Mouse (Mus musculus): ENCODE results near the gene Cacna1d. TPM values are rescaled to one million over a fixed set of nuclear protein-coding genes. Genes with fewer than 3 reads are reported as not detected.

Cacna1d gene
- polyA plus RNA-seq, 1 experiment from 2014 or later, result 0.36 TPM

GRCm38 (mm10) chr14:30240916-30241515, 250.2 kb downstream of the Cacna1d start:
- no peak overlapping the region for H3K4me2 ChIP-seq (ENCODE audit: low read depth, low read length)
- no peaks in the 10 kb centered on the region for H3K36me3 ChIP-seq (replicated peaks; ENCODE audit: insufficient read depth, low read length)
- no peaks in the 10 kb centered on the region for H3K27me3 ChIP-seq (ENCODE audit: insufficient read depth, low read length)
- H3K27ac ChIP-seq (ENCODE audit: low read depth), result no peak overlapping the region
- H3K4me1 ChIP-seq (ENCODE audit: insufficient read depth), result no peaks in the 10 kb centered on the region
- DNase-seq, result no peak
- no peak overlapping the region for H3K9ac ChIP-seq (replicated peaks)
- no peak for TF ChIP-seq EP300 (IDR thresholded peaks at IDR 0.05; ENCODE audit: low read depth)
- no peak for TF ChIP-seq CTCF (IDR thresholded peaks at IDR 0.05; ENCODE audit: low read depth)
- H3K4me3 ChIP-seq (ENCODE audit: low read depth, low read length), result no peak overlapping the region
- WGBS (ENCODE audit: insufficient replicate concordance), result 82% methylated on average over 7 of the region's 7 CpGs
- H3K9me3 ChIP-seq (ENCODE audit: low read length), result no peaks in the 10 kb centered on the region
- no peak for ATAC-seq

DNA sequence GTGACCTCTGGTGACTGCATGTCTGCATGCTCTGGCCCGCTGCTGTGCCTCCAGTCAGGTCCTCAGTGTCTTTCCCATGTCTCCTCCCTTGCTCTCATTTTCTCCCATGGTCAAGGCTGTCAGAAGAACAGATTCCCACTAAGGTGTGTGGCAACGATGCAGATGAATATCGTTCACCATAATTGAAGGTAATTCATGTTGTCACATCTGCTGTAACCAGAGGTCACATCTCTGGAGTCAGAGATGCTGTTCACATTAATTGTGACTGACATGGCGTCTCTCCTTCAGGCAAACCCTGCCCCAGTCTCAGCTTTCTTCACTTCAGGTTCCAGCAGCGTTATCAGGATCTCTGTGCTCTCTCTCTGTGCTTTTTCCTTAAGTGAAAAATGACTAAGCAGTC, 252.4 kb downstream of the Cacna1d start:
- no peak for DNase-seq
- Histone ChIP-seq H3K4me3 (ENCODE audit: low read depth, low read length) (no peak overlapping the region), H3K4me2 (ENCODE audit: low read depth, low read length) (no peak overlapping the region), H3K4me1 (ENCODE audit: insufficient read depth) (no peaks in the 10 kb centered on the region), H3K27ac (ENCODE audit: low read depth) (no peak overlapping the region), H3K27me3 (ENCODE audit: insufficient read depth, low read length) (no peaks in the 10 kb centered on the region), H3K36me3 (replicated peaks; ENCODE audit: insufficient read depth, low read length) (no peaks in the 10 kb centered on the region), H3K9ac (replicated peaks) (no peak overlapping the region), H3K9me3 (ENCODE audit: low read length) (no peaks in the 10 kb centered on the region)
- no peak for TF ChIP-seq EP300 (IDR thresholded peaks at IDR 0.05; ENCODE audit: low read depth)
- TF ChIP-seq CTCF (IDR thresholded peaks at IDR 0.05; ENCODE audit: low read depth), result no peak
- no peak for ATAC-seq
- WGBS (ENCODE audit: insufficient replicate concordance), result 78% methylated on average over 5 of the region's 5 CpGs

- no peaks in the 10 kb centered on the region for H3K4me1 ChIP-seq (ENCODE audit: insufficient read depth)
- whole genome bisulfite sequencing (ENCODE audit: insufficient replicate concordance), result 73% methylated on average over 5 of the region's 5 CpGs
- ATAC-seq, result no peak
- no peak overlapping the region for H3K27ac ChIP-seq (ENCODE audit: low read depth)
- no peaks in the 10 kb centered on the region for H3K36me3 ChIP-seq (replicated peaks; ENCODE audit: insufficient read depth, low read length)
- H3K4me3 ChIP-seq (ENCODE audit: low read depth, low read length), result no peak overlapping the region
- no peaks in the 10 kb centered on the region for H3K9me3 ChIP-seq (ENCODE audit: low read length)
- H3K27me3 ChIP-seq (ENCODE audit: insufficient read depth, low read length), result no peaks in the 10 kb centered on the region
- no peak overlapping the region for H3K4me2 ChIP-seq (ENCODE audit: low read depth, low read length)
- no peak overlapping the region for H3K9ac ChIP-seq (replicated peaks)
- no peak for TF ChIP-seq EP300 (IDR thresholded peaks at IDR 0.05; ENCODE audit: low read depth)
- no peak for DNase-seq
Measured at GRCm38 (mm10) chr14:30225161-30225560, 266.1 kb downstream of the Cacna1d start.

- no peak for ATAC-seq
- Histone ChIP-seq H3K4me2 (ENCODE audit: low read depth, low read length) (no peak overlapping the region), H3K4me3 (ENCODE audit: low read depth, low read length) (no peak overlapping the region), H3K36me3 (replicated peaks; ENCODE audit: insufficient read depth, low read length) (no peaks in the 10 kb centered on the region), H3K9ac (replicated peaks) (no peak overlapping the region), H3K27ac (ENCODE audit: low read depth) (no peak overlapping the region), H3K4me1 (ENCODE audit: insufficient read depth) (no peaks in the 10 kb centered on the region), H3K27me3 (ENCODE audit: insufficient read depth, low read length) (no peaks in the 10 kb centered on the region), H3K9me3 (ENCODE audit: low read length) (no peaks in the 10 kb centered on the region)
- no peak for DNase-seq
- 77% methylated on average over 6 of the region's 6 CpGs for WGBS (ENCODE audit: insufficient replicate concordance)
- TF ChIP-seq CTCF (IDR thresholded peaks at IDR 0.05; ENCODE audit: low read depth), result no peak
Measured at GRCm38 (mm10) chr14:30222101-30222500, 269.2 kb downstream of the Cacna1d start.

- Histone ChIP-seq H3K36me3 (replicated peaks; ENCODE audit: insufficient read depth, low read length) (no peaks in the 10 kb centered on the region), H3K4me2 (ENCODE audit: low read depth, low read length) (no peak overlapping the region), H3K4me1 (ENCODE audit: insufficient read depth) (no peaks in the 10 kb centered on the region), H3K4me3 (ENCODE audit: low read depth, low read length) (no peak overlapping the region), H3K9me3 (ENCODE audit: low read length) (no peaks in the 10 kb centered on the region), H3K27ac (ENCODE audit: low read depth) (no peak overlapping the region), H3K27me3 (ENCODE audit: insufficient read depth, low read length) (no peaks in the 10 kb centered on the region), H3K9ac (replicated peaks) (no peak overlapping the region)
- DNase-seq (no peak), ATAC-seq (no peak)
- WGBS (ENCODE audit: insufficient replicate concordance), result 80% methylated on average over 4 of the region's 4 CpGs
- TF ChIP-seq EP300 (IDR thresholded peaks at IDR 0.05; ENCODE audit: low read depth) (no peak), CTCF (IDR thresholded peaks at IDR 0.05; ENCODE audit: low read depth) (no peak)
Measured at GRCm38 (mm10) chr14:30219851-30220250, 271.4 kb downstream of the Cacna1d start.

GRCm38 (mm10) chr14:30218114-30218513, 273.1 kb downstream of the Cacna1d start:
- Histone ChIP-seq H3K36me3 (replicated peaks; ENCODE audit: insufficient read depth, low read length) (no peaks in the 10 kb centered on the region), H3K27me3 (ENCODE audit: insufficient read depth, low read length) (no peaks in the 10 kb centered on the region), H3K9me3 (ENCODE audit: low read length) (no peaks in the 10 kb centered on the region), H3K27ac (ENCODE audit: low read depth) (no peak overlapping the region), H3K9ac (replicated peaks) (no peak overlapping the region), H3K4me3 (ENCODE audit: low read depth, low read length) (no peak overlapping the region), H3K4me1 (ENCODE audit: insufficient read depth) (no peaks in the 10 kb centered on the region), H3K4me2 (ENCODE audit: low read depth, low read length) (no peak overlapping the region)
- TF ChIP-seq CTCF (IDR thresholded peaks at IDR 0.05; ENCODE audit: low read depth), result no peak
- TF ChIP-seq EP300 (IDR thresholded peaks at IDR 0.05; ENCODE audit: low read depth), result no peak
- ATAC-seq (no peak), DNase-seq (no peak)
- WGBS (ENCODE audit: insufficient replicate concordance), result 67% methylated on average over 3 of the region's 3 CpGs

DNA sequence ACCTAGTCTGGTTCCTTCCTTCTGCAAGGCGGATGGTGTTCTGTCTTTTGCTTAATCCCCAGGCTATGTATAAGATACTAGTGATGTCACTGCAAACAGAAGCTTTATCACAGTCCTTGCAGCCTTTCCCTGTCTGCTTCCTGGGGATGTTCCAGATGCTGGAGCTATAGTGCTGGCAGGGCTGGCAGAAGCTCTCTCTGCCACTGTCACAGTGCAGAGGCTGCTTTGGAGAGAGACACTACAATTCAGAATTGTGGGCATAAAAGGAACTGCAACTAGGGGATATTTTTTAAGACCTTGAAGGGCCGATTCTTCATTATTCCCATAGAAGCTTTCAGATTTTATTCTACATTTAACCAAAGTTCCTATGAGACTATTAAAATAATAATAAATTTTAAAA, 274.1 kb downstream of the Cacna1d start:
- no peak overlapping the region for H3K4me2 ChIP-seq (ENCODE audit: low read depth, low read length)
- H3K4me1 ChIP-seq (ENCODE audit: insufficient read depth), result no peaks in the 10 kb centered on the region
- no peaks in the 10 kb centered on the region for H3K27me3 ChIP-seq (ENCODE audit: insufficient read depth, low read length)
- no peak overlapping the region for H3K4me3 ChIP-seq (ENCODE audit: low read depth, low read length)
- H3K9me3 ChIP-seq (ENCODE audit: low read length), result no peaks in the 10 kb centered on the region
- no peak for TF ChIP-seq EP300 (IDR thresholded peaks at IDR 0.05; ENCODE audit: low read depth)
- TF ChIP-seq CTCF (IDR thresholded peaks at IDR 0.05; ENCODE audit: low read depth), result no peak
- ATAC-seq (no peak), DNase-seq (no peak)
- no peak overlapping the region for H3K27ac ChIP-seq (ENCODE audit: low read depth)
- WGBS (ENCODE audit: insufficient replicate concordance), result 60% methylated on average over 2 of the region's 2 CpGs
- no peak overlapping the region for H3K9ac ChIP-seq (replicated peaks)
- H3K36me3 ChIP-seq (replicated peaks; ENCODE audit: insufficient read depth, low read length), result no peaks in the 10 kb centered on the region

Measured in liver, postnatal 0 days (tissue).